Mouse (Mus musculus) heart, adult 8-10 months (tissue): ENCODE results near the gene Afap1. TPM values are rescaled to one million over a fixed set of nuclear protein-coding genes. Genes with fewer than 3 reads are reported as not detected.

ENCODE experiments used
- DNase-seq: peaks from one replicate; pipeline ENCODE4 v3.0.0; 2022; ENCODE audit warnings: low spot score
- total RNA-seq, 4 experiments: library from RNA; stranded (reverse); gene quantifications; 2 replicates each; pipeline ENCODE4 v1.2.4; 2022

Gene Afap1
- total RNA-seq, 4 experiments from 2014 or later: 16.3 to 21.5 (median 20.7) TPM

DNA sequence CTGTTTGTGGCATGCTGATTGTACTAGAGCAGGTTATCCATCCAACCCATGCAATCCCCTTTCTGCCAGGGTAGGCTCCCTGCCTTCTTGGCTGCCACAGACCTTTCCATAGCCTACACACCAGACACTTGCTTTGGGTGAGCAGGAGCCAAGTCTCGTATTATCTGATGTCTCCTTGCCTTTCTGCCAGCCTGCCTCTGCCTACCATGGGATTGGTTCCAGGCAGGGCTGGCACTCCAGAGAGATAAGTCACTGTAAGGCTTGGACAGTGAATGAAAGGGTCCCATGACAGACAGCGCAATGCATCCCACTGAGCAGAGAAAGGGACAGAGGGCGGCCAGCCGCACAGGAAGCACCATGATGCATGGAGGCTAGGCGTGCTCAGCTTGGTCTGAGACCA is 146.5 kb downstream of the Afap1 start:
- no peak for DNase-seq

DNA sequence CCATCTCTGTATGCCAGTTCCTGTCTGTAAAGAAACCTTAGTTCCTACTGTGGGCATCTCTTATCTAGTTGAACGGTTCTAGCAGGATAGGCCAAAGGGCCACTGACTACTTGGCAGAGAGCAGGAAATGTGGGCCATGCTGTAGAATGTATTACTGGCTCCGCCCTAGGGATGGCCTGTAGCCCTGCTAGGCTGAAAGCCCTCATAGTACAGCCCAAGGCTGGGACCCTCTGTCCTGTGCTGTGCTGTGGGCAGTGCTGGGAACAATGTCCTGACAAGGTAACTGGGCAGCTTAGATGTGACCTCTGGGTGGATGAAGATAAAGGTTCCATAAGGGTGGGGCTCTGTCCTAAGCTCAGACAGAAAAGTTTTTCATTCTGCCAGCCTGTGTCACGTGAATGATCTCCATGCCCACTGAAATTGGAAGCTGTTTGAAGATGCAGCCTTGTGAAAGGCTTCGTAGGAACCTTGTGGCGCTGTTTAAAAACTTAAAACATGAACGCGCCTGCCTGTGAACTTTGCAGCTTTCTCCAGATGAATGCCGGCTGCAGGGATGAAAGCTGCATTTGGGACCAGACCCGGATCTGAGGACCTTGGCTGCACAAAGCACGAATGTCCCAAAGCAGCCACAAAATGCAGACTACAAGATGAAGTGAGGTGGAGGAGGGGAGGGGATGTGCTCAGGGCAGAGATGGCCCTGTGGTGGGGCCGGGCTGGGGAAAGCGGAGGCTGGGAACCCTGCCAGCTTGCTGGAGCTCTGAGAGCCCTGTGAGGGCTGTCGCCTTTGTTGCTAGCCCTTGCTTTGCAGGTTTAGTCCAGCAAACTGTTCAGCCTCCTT is 147.5 kb downstream of the Afap1 start:
- no peak for DNase-seq

DNA sequence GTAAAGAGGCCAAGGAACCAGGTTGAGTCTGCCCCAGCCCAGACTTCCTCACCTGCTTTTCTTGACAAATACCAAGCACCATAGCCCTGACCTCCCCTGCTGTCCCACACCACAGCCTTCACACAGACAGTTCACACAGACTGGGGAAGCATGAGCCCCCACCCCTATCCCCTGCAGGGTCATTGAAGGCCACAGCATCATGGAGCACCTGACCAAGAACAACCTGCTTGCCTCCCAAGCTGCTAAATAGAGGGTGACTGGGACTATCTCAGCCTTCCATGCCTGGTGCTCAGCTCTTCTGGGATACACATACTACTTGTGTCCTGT is 148.1 kb downstream of the Afap1 start:
- no peak for DNase-seq

DNA sequence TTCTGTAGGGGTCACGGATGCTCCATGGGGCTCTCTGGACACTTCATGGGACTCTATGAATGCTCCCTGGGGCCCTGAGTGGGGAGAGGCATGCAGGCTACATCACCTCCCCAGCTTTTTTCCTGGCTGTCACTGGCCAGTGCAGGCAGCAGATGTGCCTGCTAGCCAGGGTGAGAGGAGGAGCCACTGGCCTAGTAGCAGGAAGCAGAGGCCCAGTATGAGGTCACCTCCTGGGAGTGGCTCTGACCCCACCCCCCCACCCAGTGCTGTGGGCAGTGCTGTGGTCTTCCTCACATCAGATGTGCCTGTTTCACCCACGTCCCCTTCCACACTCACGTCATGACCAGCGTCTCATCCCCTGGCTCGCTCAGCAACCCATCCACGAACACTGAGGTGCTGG is 148.6 kb downstream of the Afap1 start:
- no peak for DNase-seq

DNA sequence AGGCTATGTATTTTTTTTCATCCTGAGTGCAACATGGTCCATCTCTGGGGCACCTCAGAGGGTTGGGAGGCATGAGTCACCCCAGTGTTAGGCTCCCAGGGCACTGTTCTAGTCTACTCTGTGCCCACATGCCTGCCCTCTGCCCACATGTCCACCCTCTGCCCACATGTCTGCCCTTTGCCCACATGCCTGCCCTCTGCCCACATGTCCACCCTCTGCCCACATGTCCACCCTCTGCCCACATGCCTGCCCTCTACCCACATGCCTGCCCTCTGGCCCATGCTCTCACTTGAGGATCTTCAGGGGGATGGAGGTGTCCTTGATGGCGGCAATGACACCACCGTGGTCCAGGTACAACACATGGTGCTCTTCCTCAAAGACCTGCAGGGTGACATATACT is 150.0 kb downstream of the Afap1 start:
- no peak for DNase-seq

Other genes with a start within 250 kb of the Afap1 start
- 10 to 100 TPM; 70.4 to 85.8 (median 82.5) TPM for gene Htra3, start 213.5 kb upstream of the Afap1 start, total RNA-seq
- 1 to 10 TPM; 6.5 to 9.1 (median 7.9) TPM for gene Sh3tc1, start 153.3 kb upstream of the Afap1 start, total RNA-seq
- 10 to 100 TPM; 18.5 to 28.5 (median 20.9) TPM for gene Ablim2, start 135.4 kb upstream of the Afap1 start, total RNA-seq